Mouse (Mus musculus): ENCODE measurements at regions not wholly inside any gene's neighbourhood (a gene's known extent, or its start where the extent isn't known, plus 50 kb on each side); places are given as distances from the start of the nearest gene placed in this dataset.

GRCm38 (mm10) chr11:10194774-10195173 lies 919.2 kb upstream of the Vwc2 start:
- ATAC-seq (replicated peaks in 1 of 2; ENCODE audit: insufficient read depth in 1 of 2, low FRiP score in 2 of 2, low TSS enrichment in 1 of 2, low read depth in 1 of 2, poor library complexity in 2 of 2, severe bottlenecking in 2 of 2) = peak; percentile 62 to 71; a peak in 3 of 4 replicates

- no peak for ATAC-seq (replicated peaks in 1 of 2; ENCODE audit: insufficient read depth in 1 of 2, low FRiP score in 2 of 2, low TSS enrichment in 1 of 2, low read depth in 1 of 2, poor library complexity in 2 of 2, severe bottlenecking in 2 of 2)
These were observed 913.0 kb upstream of the Vwc2 start for GRCm38 (mm10) chr11:10201021-10201420.

DNA sequence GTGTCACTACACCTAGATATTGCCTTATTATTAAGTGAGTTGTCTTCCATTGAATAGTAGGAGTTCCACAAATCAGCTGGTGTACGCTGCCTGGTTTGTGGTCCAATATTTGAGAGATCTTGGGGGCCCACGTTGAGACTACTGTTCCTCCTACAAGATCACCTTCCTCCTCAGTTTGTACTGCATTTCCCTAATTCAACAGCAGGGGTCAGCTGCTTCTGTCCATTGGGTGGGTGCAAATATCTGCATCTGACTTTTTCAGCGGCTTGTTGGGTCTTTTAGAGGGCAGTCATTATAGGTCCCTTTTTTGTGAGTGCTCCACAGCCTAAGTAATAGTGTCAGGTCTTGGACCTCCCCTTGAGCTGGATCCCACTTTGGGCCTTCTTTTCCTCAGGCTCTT lies 908.8 kb upstream of the Vwc2 start:
- no peak for ATAC-seq (replicated peaks in 1 of 2; ENCODE audit: insufficient read depth in 1 of 2, low FRiP score in 2 of 2, low TSS enrichment in 1 of 2, low read depth in 1 of 2, poor library complexity in 2 of 2, severe bottlenecking in 2 of 2)

Data from hematopoietic stem cell, adult 5-6 weeks (primary cell).